Mouse (Mus musculus): Measurements from ENCODE around the gene Sec22b. TPM values are rescaled to one million over a fixed set of nuclear protein-coding genes. Genes with fewer than 3 reads are reported as not detected.

Sec22b gene
- polyA plus RNA-seq, 1 experiment from 2014 or later, result 132 TPM

DNA sequence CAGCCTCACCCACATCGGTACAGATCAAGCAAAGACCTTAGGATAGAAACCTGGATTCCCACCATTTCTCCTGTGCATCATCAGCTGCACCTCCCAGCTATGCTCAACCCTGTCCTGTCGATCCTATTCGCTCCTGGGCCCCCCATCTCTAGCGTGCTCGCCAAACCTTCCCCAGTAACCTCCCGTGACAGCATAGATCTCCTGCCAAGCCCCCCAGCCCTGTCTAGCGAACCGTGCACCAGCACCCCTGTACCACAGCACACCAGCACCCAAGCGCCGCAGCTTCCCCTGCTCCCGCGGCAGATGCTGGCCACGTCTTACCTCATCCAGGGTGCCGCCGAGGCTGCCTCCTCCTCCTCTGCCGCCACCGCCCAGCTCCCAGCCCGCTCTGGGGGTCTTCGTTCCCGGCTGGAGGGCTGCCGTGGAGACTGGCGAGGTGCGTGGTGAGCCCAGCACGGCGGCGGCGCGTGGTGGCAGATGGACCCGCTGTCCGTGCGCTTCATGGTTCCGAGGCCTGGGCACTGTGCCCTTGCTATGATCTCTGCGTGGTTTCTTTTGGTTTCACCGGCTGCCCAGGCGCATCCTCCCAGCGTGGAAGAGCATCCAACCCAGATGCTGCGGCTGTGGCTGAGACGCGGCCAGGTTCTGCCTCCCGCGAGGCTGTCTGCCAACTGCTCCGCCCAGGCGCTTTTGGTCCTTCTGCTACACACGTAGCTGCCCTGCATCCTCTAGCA lies 12.7 kb upstream of the Sec22b start, which contains the start of gene Pde4dip:
Pde4dip (minus strand) TSS at position 540 of the 734 bp plus-strand sequence.
- H3K9ac ChIP-seq (ENCODE audit: low read length), result peak within 1 kb of the TSS; percentile 2; the same call in 1 of the 2 replicates
- no peak within 1 kb of the TSS for H3K27ac ChIP-seq (ENCODE audit: low read depth)
- H3K4me1 ChIP-seq (replicated peaks; ENCODE audit: control insufficient read depth, insufficient read depth, low read length), result no peaks in the 10 kb centered on the region
- ATAC-seq (replicated peaks; ENCODE audit: low FRiP score, low TSS enrichment, low read depth) (0 out of 2 replicates have a peak, but pooled peaks have one; percentile 43), DNase-seq (ENCODE audit: low spot score) (peak; percentile 64)
- peak within 1 kb of the TSS; percentile 34 for H3K4me3 ChIP-seq (ENCODE audit: low read depth, low read length)
- H3K36me3 ChIP-seq (ENCODE audit: control insufficient read depth, insufficient read depth, low read length), result no peaks in the 10 kb centered on the region
- 5% methylated on average over 44 of the region's 44 CpGs for WGBS
- peak within 1 kb of the TSS; percentile 59 for H3K4me2 ChIP-seq (ENCODE audit: low read length)
- peaks cover 36% of the 10 kb centered on the region for H3K27me3 ChIP-seq (replicated peaks; ENCODE audit: control insufficient read depth, insufficient read depth, low read length)
- no peaks in the 10 kb centered on the region for H3K9me3 ChIP-seq (ENCODE audit: control insufficient read depth, low read length)

DNA sequence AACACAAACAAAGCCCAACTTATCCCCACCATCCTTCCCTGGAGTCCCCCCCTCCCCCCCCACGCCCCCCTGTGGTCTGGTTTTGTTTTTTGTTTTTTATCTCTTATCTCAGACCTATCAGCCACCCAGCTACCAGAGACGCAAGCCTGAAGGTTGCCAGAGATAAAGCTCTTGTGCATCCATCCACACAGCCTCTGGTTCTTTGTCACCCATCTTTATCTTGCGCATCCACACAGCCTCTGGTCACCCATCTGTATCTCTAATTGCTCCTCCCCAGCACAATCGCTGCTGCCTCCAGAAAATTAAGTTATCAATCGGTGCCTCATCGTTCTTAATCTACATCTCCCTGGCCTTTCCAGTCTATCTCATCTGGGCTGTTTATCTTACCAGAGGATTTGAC lies 10.8 kb upstream of the Sec22b start:
- H3K4me1 ChIP-seq (replicated peaks; ENCODE audit: control insufficient read depth, insufficient read depth, low read length), result no peaks in the 10 kb centered on the region
- no peaks in the 10 kb centered on the region for H3K36me3 ChIP-seq (ENCODE audit: control insufficient read depth, insufficient read depth, low read length)
- WGBS, result 61% methylated on average over 6 of the region's 6 CpGs
- H3K4me3 ChIP-seq (ENCODE audit: low read depth, low read length), result no peak overlapping the region
- no peak overlapping the region for H3K4me2 ChIP-seq (ENCODE audit: low read length)
- H3K27ac ChIP-seq (ENCODE audit: low read depth), result no peak overlapping the region
- ATAC-seq (replicated peaks; ENCODE audit: low FRiP score, low TSS enrichment, low read depth) (no peak), DNase-seq (ENCODE audit: low spot score) (no peak)
- H3K9ac ChIP-seq (ENCODE audit: low read length), result no peak overlapping the region
- H3K9me3 ChIP-seq (ENCODE audit: control insufficient read depth, low read length), result 0 out of 2 replicates have a peak, but pooled peaks cover 3% of the 10 kb centered on the region
- H3K27me3 ChIP-seq (replicated peaks; ENCODE audit: control insufficient read depth, insufficient read depth, low read length), result peaks cover 36% of the 10 kb centered on the region

DNA sequence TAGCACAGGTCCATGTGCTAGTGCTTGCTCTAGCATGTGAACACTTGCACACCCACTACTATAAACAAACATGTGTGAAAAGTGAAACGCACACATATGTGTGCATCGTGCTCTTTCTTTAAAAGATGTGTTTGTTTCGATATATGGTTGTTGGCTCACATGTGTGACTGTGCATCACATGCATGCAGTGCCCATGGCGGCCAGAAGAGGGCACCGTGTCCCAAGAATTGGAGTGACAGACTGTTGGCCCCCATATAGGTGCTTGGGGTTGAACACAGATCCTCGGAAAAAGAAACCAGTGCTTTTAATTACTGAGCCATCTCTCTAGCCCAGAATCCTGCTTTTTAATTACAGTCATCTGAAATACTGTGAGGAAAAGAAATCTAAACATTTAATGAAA lies 6.3 kb upstream of the Sec22b start:
- Histone ChIP-seq H3K27me3 (replicated peaks; ENCODE audit: control insufficient read depth, insufficient read depth, low read length) (peaks cover 14% of the 10 kb centered on the region), H3K4me3 (ENCODE audit: low read depth, low read length) (no peak overlapping the region), H3K9me3 (ENCODE audit: control insufficient read depth, low read length) (0 out of 2 replicates have a peak, but pooled peaks cover 3% of the 10 kb centered on the region), H3K4me2 (ENCODE audit: low read length) (no peak overlapping the region), H3K9ac (ENCODE audit: low read length) (no peak overlapping the region), H3K36me3 (ENCODE audit: control insufficient read depth, insufficient read depth, low read length) (no peaks in the 10 kb centered on the region), H3K4me1 (replicated peaks; ENCODE audit: control insufficient read depth, insufficient read depth, low read length) (no peaks in the 10 kb centered on the region), H3K27ac (ENCODE audit: low read depth) (no peak overlapping the region)
- DNase-seq (ENCODE audit: low spot score) (peak; percentile 59), ATAC-seq (replicated peaks; ENCODE audit: low FRiP score, low TSS enrichment, low read depth) (no peak)
- WGBS, result 46% methylated on average over 6 of the region's 6 CpGs

DNA sequence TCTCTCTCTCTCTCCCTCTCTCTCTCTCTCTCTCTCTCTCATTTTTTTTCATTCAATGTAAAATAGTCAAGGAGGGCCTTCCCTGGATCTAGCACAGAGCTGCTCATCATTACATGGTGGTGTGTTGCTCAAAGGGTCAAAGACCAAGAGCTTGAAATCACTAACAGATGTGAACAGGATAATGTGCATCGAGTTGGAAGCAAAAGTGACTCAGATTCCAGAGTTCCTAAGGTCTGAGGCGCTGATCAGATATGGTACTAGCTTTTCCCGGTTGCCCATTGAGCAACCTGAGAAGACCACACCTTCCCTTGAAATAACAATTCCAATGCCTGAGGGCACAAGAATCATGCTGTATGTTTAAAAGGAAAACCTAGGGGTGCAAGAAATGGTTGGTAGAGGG lies 2.6 kb upstream of the Sec22b start:
- Histone ChIP-seq H3K4me2 (ENCODE audit: low read length) (no peak overlapping the region), H3K4me1 (replicated peaks; ENCODE audit: control insufficient read depth, insufficient read depth, low read length) (peaks cover 15% of the 10 kb centered on the region), H3K9ac (ENCODE audit: low read length) (no peak overlapping the region), H3K4me3 (ENCODE audit: low read depth, low read length) (no peak overlapping the region), H3K9me3 (ENCODE audit: control insufficient read depth, low read length) (0 out of 2 replicates have a peak, but pooled peaks cover 3% of the 10 kb centered on the region), H3K27me3 (replicated peaks; ENCODE audit: control insufficient read depth, insufficient read depth, low read length) (no peaks in the 10 kb centered on the region), H3K36me3 (ENCODE audit: control insufficient read depth, insufficient read depth, low read length) (no peaks in the 10 kb centered on the region), H3K27ac (ENCODE audit: low read depth) (no peak overlapping the region)
- no peak for ATAC-seq (replicated peaks; ENCODE audit: low FRiP score, low TSS enrichment, low read depth)
- 68% methylated on average over 3 of the region's 3 CpGs for WGBS
- no peak for DNase-seq (ENCODE audit: low spot score)

DNA sequence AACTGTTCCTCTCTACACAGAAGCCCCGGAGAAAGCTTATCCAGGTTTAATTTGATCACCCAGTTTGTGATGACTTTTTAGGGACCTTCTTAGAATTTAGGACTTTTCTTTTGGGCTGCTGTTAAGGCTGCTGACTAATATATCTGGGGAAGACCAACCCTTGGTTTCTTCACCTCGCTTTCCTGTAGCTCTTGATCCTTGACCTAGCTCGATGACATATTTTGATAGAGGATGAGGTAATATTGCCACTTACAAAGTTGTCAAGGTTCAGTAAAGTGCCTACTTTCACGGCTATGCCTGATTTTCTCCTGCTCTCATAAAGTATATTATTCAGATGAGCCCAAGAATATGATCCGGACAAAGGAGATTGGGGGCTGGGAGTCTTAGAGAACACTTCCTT lies 596 bp downstream of the Sec22b start:
- ATAC-seq (replicated peaks; ENCODE audit: low FRiP score, low TSS enrichment, low read depth) (no peak), DNase-seq (ENCODE audit: low spot score) (no peak)
- peak overlapping the region; percentile 71 for H3K4me2 ChIP-seq (ENCODE audit: low read length)
- no peaks in the 10 kb centered on the region for H3K27me3 ChIP-seq (replicated peaks; ENCODE audit: control insufficient read depth, insufficient read depth, low read length)
- H3K4me3 ChIP-seq (ENCODE audit: low read depth, low read length), result peak overlapping the region; percentile 97
- peak overlapping the region; percentile 77 for H3K9ac ChIP-seq (ENCODE audit: low read length)
- H3K36me3 ChIP-seq (ENCODE audit: control insufficient read depth, insufficient read depth, low read length), result no peaks in the 10 kb centered on the region
- no peaks in the 10 kb centered on the region for H3K9me3 ChIP-seq (ENCODE audit: control insufficient read depth, low read length)
- peaks cover 16% of the 10 kb centered on the region for H3K4me1 ChIP-seq (replicated peaks; ENCODE audit: control insufficient read depth, insufficient read depth, low read length)
- 0 out of 2 replicates have a peak overlapping the region, but pooled peaks have one; percentile 5 for H3K27ac ChIP-seq (ENCODE audit: low read depth)
- 16% methylated on average over 5 of the region's 5 CpGs for WGBS

DNA sequence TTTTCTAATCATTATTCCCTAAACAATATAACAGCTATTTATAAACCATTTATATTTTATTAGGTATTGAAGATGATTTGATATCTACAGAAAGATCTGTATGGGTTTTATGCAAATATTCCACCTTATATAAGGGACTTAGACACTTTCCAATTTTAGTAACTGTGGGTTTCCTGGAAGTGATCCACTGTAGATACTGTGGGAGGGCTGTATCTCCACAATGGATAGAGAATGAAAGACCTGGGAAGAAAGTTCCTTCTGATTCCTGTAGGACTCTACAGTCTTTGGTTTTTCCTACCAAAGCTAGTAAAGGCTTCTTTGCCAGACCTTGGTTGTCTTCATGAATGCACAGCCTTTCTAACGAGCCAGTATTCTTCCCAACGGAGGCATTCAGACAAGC lies 8.7 kb downstream of the Sec22b start:
- Histone ChIP-seq H3K27me3 (replicated peaks; ENCODE audit: control insufficient read depth, insufficient read depth, low read length) (no peaks in the 10 kb centered on the region), H3K9me3 (ENCODE audit: control insufficient read depth, low read length) (no peaks in the 10 kb centered on the region), H3K4me2 (ENCODE audit: low read length) (no peak overlapping the region), H3K4me1 (replicated peaks; ENCODE audit: control insufficient read depth, insufficient read depth, low read length) (no peaks in the 10 kb centered on the region), H3K4me3 (ENCODE audit: low read depth, low read length) (no peak overlapping the region), H3K36me3 (ENCODE audit: control insufficient read depth, insufficient read depth, low read length) (peaks cover 39% of the 10 kb centered on the region), H3K9ac (ENCODE audit: low read length) (no peak overlapping the region), H3K27ac (ENCODE audit: low read depth) (no peak overlapping the region)
- DNase-seq (ENCODE audit: low spot score) (no peak), ATAC-seq (replicated peaks; ENCODE audit: low FRiP score, low TSS enrichment, low read depth) (no peak)
- WGBS, result 87% methylated on average over 2 of the region's 2 CpGs

DNA sequence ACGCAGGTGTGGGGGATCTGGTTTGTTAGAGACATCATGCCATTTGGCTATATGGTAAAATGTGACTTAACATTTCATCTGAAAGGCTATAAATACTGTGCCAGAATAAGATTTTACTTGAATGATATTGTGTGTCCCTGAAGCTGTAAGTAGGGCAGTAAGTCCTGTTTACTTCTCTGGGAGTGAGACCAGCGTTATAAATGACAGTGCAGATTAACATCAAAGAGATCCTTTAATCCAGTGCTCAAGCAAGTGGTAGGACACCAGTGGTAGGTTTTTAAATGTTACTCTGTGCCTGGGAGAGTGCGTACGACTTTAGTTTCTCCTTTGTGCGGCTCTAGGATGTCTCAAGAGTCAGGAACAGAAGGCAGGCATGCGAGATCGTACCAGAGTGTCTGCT lies 10.1 kb downstream of the Sec22b start:
- no peak overlapping the region for H3K27ac ChIP-seq (ENCODE audit: low read depth)
- H3K9me3 ChIP-seq (ENCODE audit: control insufficient read depth, low read length), result no peaks in the 10 kb centered on the region
- no peak overlapping the region for H3K4me2 ChIP-seq (ENCODE audit: low read length)
- DNase-seq (ENCODE audit: low spot score) (no peak), ATAC-seq (replicated peaks; ENCODE audit: low FRiP score, low TSS enrichment, low read depth) (no peak)
- H3K36me3 ChIP-seq (ENCODE audit: control insufficient read depth, insufficient read depth, low read length), result peaks cover 52% of the 10 kb centered on the region
- H3K9ac ChIP-seq (ENCODE audit: low read length), result no peak overlapping the region
- no peaks in the 10 kb centered on the region for H3K27me3 ChIP-seq (replicated peaks; ENCODE audit: control insufficient read depth, insufficient read depth, low read length)
- H3K4me3 ChIP-seq (ENCODE audit: low read depth, low read length), result no peak overlapping the region
- 76% methylated on average over 7 of the region's 7 CpGs for WGBS
- H3K4me1 ChIP-seq (replicated peaks; ENCODE audit: control insufficient read depth, insufficient read depth, low read length), result no peaks in the 10 kb centered on the region

DNA sequence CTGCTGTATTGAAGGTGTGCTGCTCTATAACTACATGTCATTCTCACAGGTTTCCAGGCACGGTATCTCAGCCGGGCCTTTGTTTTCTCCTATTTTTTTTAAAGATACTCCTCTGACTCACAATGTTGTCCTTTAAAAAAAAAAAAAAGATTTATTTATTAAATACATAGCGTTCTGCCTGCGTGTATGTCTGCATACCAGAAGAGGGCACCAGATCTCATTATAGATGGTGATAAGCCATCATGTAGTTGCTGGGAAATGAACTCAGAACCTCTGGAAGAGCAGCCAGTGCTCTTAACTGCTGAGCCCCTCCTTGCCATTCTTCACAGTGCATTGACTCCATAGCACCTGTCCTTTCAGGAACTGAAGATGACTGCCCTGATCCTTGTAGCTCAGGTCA lies 14.1 kb downstream of the Sec22b start:
- no peak for ATAC-seq (replicated peaks; ENCODE audit: low FRiP score, low TSS enrichment, low read depth)
- no peak overlapping the region for H3K4me3 ChIP-seq (ENCODE audit: low read depth, low read length)
- peaks cover 69% of the 10 kb centered on the region for H3K36me3 ChIP-seq (ENCODE audit: control insufficient read depth, insufficient read depth, low read length)
- H3K27ac ChIP-seq (ENCODE audit: low read depth), result no peak overlapping the region
- H3K27me3 ChIP-seq (replicated peaks; ENCODE audit: control insufficient read depth, insufficient read depth, low read length), result no peaks in the 10 kb centered on the region
- no peaks in the 10 kb centered on the region for H3K9me3 ChIP-seq (ENCODE audit: control insufficient read depth, low read length)
- no peak overlapping the region for H3K9ac ChIP-seq (ENCODE audit: low read length)
- no peaks in the 10 kb centered on the region for H3K4me1 ChIP-seq (replicated peaks; ENCODE audit: control insufficient read depth, insufficient read depth, low read length)
- no peak for DNase-seq (ENCODE audit: low spot score)
- 67% methylated on average over 4 of the region's 4 CpGs for WGBS
- no peak overlapping the region for H3K4me2 ChIP-seq (ENCODE audit: low read length)
